Mouse (Mus musculus) splenic B cell, adult 2 months (primary cell): ENCODE measurements around the gene St6galnac1.
A peak's percentile ranks its signal among the peaks of the same experiment; 100 is the strongest.
"Not testable (repeated sequence)": the region's sequence is repeated elsewhere in the genome, so short reads cannot be mapped to it uniquely, and the experiment has no call there.

Source experiments
- DNase-seq: peaks from one replicate; pipeline ENCODE4 v3.0.0-alpha.2; 2011; ENCODE audit warnings: low read depth, low spot score
- H3K27me3 ChIP-seq: 2 replicates; pipeline ENCODE4 v1.6.1; 2012; ENCODE audit warnings: mild to moderate bottlenecking, low read length, moderate library complexity, mixed read lengths; ENCODE audit not compliant: control insufficient read depth, poor library complexity, insufficient read depth, severe bottlenecking
- H3K36me3 ChIP-seq: 2 replicates; pipeline ENCODE4 v1.6.1; 2012; ENCODE audit warnings: mild to moderate bottlenecking, low read length, moderate library complexity, mixed read lengths; ENCODE audit not compliant: control insufficient read depth, poor library complexity, insufficient read depth, severe bottlenecking

St6galnac1 gene

DNA sequence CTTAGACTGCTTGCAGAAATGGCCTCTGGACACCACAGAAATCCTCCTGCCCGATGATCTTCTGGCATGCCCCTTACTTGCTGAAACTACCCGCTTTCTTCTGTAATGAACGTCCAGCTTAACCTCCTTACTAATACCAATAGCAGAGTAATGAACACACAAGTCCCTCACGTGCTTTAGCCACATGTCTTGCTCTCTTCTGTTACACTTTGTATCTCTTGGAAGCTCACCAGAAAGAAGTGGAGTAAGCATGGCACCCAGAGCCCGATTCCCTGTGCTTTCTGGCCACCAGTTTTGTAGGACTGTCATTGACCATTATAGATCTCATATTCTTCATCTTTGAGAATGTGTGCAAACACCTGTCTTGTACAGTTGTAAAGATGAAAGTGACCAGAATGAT, 5.4 kb downstream of the St6galnac1 start:
- H3K27me3 ChIP-seq = no peaks in the 10 kb centered on the region
- no peak for DNase-seq
- H3K36me3 ChIP-seq = no peaks in the 10 kb centered on the region

DNA sequence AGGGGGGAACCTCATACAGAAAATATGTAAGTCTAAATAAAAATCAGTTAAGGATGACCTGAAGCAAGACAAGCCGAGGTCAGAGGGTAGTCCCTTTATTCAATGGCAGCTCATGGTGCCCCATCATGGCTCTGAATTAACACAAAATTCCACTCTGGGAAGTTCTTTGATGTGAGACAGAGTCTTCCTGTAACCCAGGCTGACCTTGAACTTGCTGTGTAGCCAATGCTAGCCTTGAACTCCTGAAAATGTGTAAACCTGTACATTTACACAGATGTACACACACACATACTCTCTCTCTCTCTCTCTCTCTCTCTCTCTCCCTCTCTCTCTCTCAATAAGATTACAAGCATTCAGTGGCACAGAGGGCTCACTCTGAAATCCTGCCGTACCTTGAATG, 10.4 kb downstream of the St6galnac1 start:
- no peak for DNase-seq
- H3K27me3 ChIP-seq = no peaks in the 10 kb centered on the region

DNA sequence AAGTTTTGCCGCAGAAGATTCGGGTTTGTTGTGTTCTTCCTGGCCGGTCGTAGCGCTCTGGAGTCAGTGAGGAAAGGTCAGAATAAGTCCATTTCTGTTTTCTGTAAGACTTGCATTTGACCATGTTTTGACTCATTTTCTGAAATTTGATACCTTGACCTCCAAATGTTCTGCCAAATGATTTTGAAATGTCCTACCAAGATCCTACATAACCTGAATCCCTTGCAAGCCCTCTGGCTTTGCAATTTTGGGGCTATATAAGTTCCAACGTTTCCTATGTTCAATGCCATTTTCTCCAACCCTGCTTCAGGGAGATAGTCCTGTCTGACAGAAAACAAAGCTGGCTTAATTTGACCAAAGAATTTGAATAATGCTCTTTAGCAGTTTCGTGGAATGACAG, 11.0 kb downstream of the St6galnac1 start:
- H3K27me3 ChIP-seq = no peaks in the 10 kb centered on the region
- H3K36me3 ChIP-seq = no peaks in the 10 kb centered on the region
- DNase-seq = no peak

More for the DNA sequence above, 10.4 kb downstream of the St6galnac1 start:
- no peaks in the 10 kb centered on the region for H3K36me3 ChIP-seq

DNA sequence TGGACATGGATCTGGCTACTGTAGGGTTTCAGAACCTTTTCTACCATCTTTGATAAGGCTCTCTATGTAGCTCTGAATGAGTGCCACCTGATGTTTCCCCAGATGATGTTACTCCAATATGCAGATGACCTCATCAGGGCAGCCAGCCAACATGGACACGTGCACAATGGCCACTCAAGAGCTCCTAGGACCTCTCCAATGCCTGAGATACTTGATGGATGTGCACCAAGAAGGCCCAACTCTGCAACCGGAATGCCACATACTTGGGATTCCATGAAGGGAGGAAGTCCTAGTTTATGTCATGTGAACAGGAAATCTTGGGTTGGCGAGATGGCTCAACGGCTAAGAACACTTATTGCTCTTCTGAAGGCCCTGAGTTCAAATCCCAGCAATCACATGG, 20.1 kb downstream of the St6galnac1 start:
- DNase-seq = no peak
- Histone ChIP-seq H3K36me3 (no peaks in the 10 kb centered on the region), H3K27me3 (no peaks in the 10 kb centered on the region)

DNA sequence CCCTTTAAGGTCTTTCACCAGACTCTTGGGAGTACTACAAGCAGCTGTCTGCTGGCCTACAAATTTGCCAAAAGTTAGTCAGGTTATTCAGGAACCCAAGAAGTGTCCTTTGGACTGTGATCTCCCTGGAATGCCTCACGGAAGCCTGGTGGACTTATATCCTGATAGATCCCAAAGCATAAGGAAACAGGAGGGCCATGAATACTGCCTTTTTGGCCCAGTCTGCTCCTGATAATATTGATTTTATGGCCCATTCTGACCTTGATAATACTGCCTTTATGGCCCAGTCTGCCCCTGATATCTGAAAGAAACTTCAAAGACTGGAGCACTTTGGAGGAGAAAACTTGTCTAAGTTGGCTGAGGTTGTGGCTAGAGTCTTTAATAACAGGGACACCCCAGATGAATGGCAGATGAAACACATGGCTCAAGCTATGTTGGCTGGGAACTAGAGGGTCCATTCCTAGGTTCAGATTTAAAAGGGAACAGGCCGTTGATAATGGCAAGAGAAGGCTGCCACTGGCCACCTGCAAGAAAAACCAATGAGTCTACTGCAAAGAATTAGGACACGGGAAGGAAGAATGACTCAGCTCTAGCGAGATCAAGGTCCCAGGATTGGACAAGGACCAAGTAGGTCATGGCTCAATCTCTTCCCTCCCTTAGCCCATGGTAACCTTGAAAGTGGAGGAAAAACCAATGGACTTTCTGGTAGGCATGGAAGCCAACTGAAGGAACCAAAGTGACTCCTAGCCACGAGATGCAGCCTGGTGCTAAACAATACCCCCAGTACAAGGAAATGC, 21.4 kb downstream of the St6galnac1 start:
- H3K27me3 ChIP-seq = no peaks in the 10 kb centered on the region
- H3K36me3 ChIP-seq = no peaks in the 10 kb centered on the region
- no peak for DNase-seq

DNA sequence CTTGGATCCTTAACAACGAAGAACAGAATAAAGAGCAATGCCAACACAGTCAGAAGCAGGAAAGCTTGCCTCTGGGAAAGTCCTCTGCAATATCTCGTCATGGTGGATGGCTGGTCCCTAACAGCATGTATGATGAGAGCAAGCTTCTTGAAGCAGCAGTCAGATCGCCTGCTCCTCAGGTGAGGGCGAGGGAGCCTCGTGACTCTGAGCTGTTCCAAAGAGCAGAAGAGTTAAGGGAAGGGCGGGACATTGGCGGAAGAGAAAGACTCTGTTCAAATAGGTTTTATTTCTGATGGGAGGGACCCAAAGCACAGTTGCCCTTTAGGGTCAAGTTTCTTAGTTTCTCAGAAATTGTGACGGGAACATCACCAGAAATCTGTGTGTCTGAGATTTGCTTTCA, 25.6 kb downstream of the St6galnac1 start:
- no peaks in the 10 kb centered on the region for H3K36me3 ChIP-seq
- H3K27me3 ChIP-seq = no peaks in the 10 kb centered on the region
- no peak for DNase-seq

DNA sequence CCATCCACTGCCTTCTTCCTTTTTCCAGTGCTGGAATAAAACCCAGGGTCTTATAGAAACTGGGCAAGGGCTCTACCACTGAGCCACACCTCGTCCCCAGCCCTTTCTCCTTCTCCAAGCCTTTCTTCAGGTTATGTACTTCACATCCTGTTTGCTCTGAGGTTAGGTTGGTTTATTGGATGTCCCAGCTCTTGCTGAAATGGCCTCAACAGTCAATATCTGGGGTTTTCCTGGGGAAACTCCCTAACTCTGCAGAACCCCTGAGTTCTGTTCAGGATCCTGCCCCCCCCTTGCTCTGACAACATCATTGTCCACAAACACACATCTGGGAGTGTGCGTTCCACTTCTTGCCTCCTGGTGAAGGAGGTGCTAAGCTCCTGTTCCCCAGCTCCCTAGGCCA, 26.6 kb downstream of the St6galnac1 start:
- DNase-seq, H3K36me3 ChIP-seq, H3K27me3 ChIP-seq: not testable (repeated sequence)

DNA sequence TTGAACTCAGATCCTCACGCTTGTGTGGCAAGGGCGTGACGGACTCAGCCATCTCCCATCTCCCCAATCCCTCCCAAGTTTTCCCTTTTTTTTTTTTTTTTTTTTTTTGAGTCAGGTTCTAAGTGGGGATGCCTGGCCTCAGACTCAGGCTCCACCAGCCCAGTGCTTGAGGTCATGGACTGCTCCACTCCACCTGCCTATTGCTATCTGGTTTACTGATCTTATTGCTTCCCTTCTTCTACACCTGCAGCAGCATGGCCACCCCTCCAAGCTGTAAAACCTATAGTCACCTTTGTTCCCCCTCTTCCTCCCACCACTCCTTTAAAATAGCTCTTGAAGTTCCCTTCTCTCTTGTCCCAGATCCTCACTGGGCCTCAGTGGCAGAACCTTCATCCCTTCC, 28.5 kb downstream of the St6galnac1 start:
- not testable (repeated sequence) for H3K27me3 ChIP-seq, H3K36me3 ChIP-seq

DNA sequence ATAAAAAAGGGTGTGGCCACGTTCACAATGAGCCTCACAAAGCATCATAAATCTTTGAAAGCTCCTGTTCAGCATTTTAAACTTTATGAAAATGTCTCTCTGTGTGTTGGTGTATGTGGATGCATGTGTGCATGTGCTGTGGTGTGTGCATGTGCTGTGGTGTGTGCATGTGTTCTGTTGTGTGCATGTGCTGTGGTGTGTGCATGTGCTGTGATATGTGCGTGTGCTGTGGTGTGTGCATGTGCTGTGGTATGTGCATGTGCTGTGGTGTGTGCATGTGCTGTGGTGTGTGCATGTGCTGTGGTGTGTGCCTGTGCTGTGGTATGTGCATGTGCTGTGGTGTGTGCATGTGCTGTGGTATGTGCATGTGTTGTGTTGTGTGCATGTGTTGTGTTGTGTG, 29.9 kb downstream of the St6galnac1 start:
- DNase-seq, H3K27me3 ChIP-seq: not testable (repeated sequence)

More for the DNA sequence above, 28.5 kb downstream of the St6galnac1 start:
- not testable (repeated sequence) for DNase-seq

DNA sequence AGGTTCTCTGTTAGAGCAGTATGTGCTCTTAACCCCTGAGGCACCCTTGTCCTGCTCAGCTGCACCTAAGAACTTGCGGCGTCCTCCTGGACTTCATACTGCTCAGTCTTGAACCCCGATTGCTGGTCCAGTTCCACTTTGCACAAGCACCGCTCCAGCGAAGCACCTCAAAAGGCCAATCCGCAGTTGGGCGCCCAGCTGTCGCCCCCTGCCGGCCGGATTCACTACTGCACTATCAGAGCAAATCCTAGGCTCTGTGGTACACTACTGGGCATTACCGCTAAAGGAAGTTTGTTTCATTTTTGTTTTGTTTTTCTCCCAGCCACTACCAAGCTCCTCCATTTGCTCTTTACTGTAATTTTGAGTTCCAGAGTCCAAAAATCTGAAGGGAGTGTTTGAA, 36.9 kb downstream of the St6galnac1 start:
- DNase-seq = peak; percentile 4
- Histone ChIP-seq H3K36me3 (no peaks in the 10 kb centered on the region), H3K27me3 (no peaks in the 10 kb centered on the region; the same call in 1 of the 2 replicates)

More for the DNA sequence above, 29.9 kb downstream of the St6galnac1 start:
- not testable (repeated sequence) for H3K36me3 ChIP-seq

DNA sequence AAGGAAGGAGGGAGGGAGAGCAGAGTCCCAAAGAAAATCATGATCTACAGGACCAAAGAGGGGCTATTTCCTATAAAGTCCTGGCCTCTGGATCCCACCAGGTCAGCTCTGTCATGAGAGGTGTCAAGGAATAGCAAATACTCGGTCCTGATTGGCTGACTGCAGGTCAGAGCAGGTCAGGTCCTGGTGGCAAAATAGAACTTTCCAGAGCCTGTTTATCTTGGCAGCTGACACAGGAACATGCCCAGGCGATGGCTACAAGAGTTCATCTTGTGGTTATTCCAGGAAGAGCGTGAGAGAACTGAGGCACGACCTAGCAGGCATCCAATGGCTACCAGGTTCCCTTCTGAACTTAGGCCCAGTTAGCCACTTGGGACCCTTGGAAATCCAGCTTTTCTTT, 42.8 kb downstream of the St6galnac1 start:
- Histone ChIP-seq H3K27me3 (no peaks in the 10 kb centered on the region; the same call in 1 of the 2 replicates), H3K36me3 (no peaks in the 10 kb centered on the region)
- DNase-seq = no peak

DNA sequence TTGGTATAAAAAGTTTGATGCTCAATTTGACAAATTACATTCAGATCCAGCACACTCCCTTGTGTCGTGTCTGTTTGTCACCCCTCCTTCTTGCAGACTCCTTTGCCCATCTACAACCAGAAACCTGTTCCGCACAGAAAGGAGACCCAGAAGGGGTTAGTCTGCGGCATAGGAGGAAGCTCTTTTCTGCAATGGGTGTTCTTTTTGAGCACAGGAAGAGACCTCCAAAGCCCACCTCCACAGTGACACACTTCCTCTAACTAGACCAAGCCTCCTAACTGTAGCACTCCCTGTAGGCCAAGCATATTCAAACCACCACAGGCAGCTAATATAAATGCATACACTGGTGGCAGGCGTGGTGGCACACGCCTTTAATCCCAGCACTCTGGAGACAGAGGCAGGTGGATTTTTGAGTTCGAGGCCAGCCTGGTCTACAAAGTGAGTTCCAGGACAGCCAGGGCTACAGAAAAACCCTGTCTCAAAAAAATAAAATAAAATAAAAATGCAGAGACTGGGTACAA, 44.2 kb downstream of the St6galnac1 start:
- not testable (repeated sequence) for H3K36me3 ChIP-seq, DNase-seq, H3K27me3 ChIP-seq

DNA sequence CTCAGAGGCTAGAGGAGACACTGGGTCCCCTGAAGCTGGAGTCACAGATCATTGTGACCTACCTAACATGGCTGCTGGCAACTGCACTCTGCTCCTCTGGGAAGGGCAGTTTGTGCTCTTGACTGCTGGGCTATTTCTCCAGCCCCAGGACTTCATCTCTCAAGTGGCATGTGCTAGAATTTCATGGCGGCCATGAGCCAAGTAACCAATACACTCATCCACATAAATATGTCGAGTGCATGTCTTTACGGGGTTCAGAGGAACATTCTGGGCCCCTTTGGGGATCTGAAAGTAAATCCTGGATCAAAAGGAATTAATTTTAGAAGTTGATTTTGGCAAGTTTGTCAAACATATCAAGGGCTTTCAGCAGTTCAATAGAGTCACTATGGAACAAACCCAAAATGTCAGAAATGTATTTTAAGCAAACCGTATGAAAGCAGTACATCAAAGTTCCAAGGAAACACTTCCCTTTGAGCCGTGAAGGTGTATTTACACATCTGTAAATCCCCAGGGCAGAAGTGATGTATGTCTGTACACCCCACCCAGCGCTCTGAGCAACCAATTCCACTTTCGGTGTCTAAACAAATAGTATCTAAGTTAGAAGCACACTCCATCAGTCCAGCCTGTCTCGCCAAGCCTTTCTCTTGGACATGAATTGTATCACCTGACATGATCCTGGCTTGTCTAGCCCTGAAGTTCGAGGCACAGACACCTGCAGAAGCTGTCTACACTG, 45.9 kb downstream of the St6galnac1 start:
- Histone ChIP-seq H3K36me3 (no peaks in the 10 kb centered on the region), H3K27me3 (no peaks in the 10 kb centered on the region; the same call in 1 of the 2 replicates)
- no peak for DNase-seq

DNA sequence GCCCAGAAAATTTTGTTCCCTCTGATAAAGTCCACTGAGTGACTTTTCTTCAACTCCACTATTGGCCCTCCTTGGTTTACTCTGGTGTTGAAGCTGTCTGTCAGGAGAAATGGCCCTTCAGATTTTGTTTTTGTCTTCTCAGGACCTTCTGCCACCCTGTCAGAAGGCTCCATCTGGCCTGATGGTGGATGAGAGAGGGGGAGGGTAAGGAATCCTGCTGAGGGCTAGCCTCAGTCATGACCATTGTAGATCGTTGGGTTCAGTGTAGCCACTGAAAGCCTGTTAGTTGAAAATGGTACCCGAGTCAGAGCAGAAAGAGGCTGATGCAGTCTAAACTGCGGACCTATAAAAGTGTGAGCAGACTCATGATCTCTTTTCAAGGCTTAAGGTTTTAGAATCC, 49.2 kb downstream of the St6galnac1 start:
- no peak for DNase-seq
- Histone ChIP-seq H3K27me3 (no peaks in the 10 kb centered on the region; the same call in 1 of the 2 replicates), H3K36me3 (no peaks in the 10 kb centered on the region)
